Mouse (Mus musculus) embryonic fibroblast, embryonic 13.5 days (primary cell): ENCODE data around the gene Dynll2.

ENCODE experiments used
- CTCF ChIP-seq: IDR thresholded peaks from 2 replicates; pipeline ENCODE4 v1.5.1; 2011; ENCODE audit warnings: mild to moderate bottlenecking, control low read depth, low read length, moderate library complexity, borderline replicate concordance; ENCODE audit not compliant: insufficient read depth
- POLR2A ChIP-seq: IDR thresholded peaks from 2 replicates; pipeline ENCODE4 v1.6.1; 2011; ENCODE audit warnings: low read depth, mild to moderate bottlenecking, control low read depth, low read length, moderate library complexity

DNA sequence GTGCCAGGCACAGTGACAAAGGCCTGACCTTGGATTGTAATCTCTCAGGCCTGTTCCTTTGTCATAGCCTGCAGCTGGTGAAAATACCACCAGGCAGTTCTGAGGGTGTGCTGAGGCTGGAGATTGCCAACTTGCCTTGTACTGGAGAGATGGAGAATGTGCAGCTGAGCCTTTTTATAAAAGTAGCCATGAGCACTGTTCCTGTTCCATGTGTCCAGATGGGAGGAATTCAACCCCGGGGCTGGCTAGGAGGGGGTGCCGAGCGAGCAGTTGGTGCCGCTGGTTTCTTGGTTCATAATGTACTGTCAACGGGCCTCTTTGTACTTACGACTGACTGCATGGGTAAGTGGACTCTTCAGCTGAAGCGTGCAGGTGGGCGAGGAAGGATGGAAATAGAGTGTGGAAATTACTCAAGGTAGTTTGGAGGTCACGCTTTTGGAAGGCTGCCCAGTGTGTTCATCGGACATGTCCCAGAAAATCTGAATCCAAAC, 49.5 kb upstream of the Dynll2 start:
- TF ChIP-seq POLR2A: no peak
- TF ChIP-seq CTCF: no peak
